Mouse (Mus musculus) gastrocnemius, postnatal 10 days (tissue): ENCODE data around the gene Adipor1. TPM values are rescaled to one million over a fixed set of nuclear protein-coding genes. Genes with fewer than 3 reads are reported as not detected.
A peak's percentile ranks its signal among the peaks of the same experiment; 100 is the strongest.
"Not testable (repeated sequence)": the region's sequence is repeated elsewhere in the genome, so short reads cannot be mapped to it uniquely, and the experiment has no call there.

Experiments used
- DNase-seq: peaks from one replicate; pipeline ENCODE4 v3.0.0; 2021; ENCODE audit warnings: mixed read lengths
- total RNA-seq, 2 experiments: library from RNA; stranded (reverse); gene quantifications; 2 replicates each; pipeline ENCODE4 v1.2.3; 2021

The Adipor1 gene
- total RNA-seq, 2 experiments from 2014 or later: 108 to 117 TPM

- no peak for DNase-seq
These were observed 4.0 kb downstream of the Adipor1 start for GRCm38 (mm10) chr1:134419176-134419575.

- DNase-seq: no peak
These were observed 4.7 kb downstream of the Adipor1 start for GRCm38 (mm10) chr1:134419751-134420458.

GRCm38 (mm10) chr1:134423911-134424310, 8.7 kb downstream of the Adipor1 start:
- no peak for DNase-seq

- no peak for DNase-seq
These were observed 11.1 kb downstream of the Adipor1 start for GRCm38 (mm10) chr1:134426289-134426688.

GRCm38 (mm10) chr1:134433002-134433401, 17.8 kb downstream of the Adipor1 start:
- DNase-seq: no peak

GRCm38 (mm10) chr1:134433473-134433872, 18.3 kb downstream of the Adipor1 start:
- DNase-seq: no peak

GRCm38 (mm10) chr1:134435414-134435813, 20.2 kb downstream of the Adipor1 start:
- DNase-seq: no peak

GRCm38 (mm10) chr1:134440437-134440836, 25.3 kb downstream of the Adipor1 start:
- no peak for DNase-seq

- not testable (repeated sequence) for DNase-seq
These were observed 26.6 kb downstream of the Adipor1 start for GRCm38 (mm10) chr1:134441737-134442136.

GRCm38 (mm10) chr1:134442394-134442793, 27.2 kb downstream of the Adipor1 start:
- DNase-seq: no peak

GRCm38 (mm10) chr1:134443288-134443687, 28.1 kb downstream of the Adipor1 start:
- DNase-seq: not testable (repeated sequence)

GRCm38 (mm10) chr1:134445418-134445817, 30.2 kb downstream of the Adipor1 start:
- DNase-seq: no peak

- not testable (repeated sequence) for DNase-seq
These were observed 33.4 kb downstream of the Adipor1 start for GRCm38 (mm10) chr1:134448537-134448936.

- DNase-seq: no peak
These were observed 35.0 kb downstream of the Adipor1 start for GRCm38 (mm10) chr1:134450201-134450600.

- peak; percentile 24 for DNase-seq
These were observed 35.8 kb downstream of the Adipor1 start for GRCm38 (mm10) chr1:134450986-134451385.

GRCm38 (mm10) chr1:134454904-134455824, 40.0 kb downstream of the Adipor1 start, which contains the start of gene Klhl12:
Klhl12 (plus strand) TSS chr1:134455531.
- peak; percentile 94 for DNase-seq

- DNase-seq: no peak
These were observed 40.9 kb downstream of the Adipor1 start for GRCm38 (mm10) chr1:134456060-134456459.

GRCm38 (mm10) chr1:134458139-134458727, 43.1 kb downstream of the Adipor1 start:
- DNase-seq: no peak

- DNase-seq: no peak
These were observed 45.4 kb downstream of the Adipor1 start for GRCm38 (mm10) chr1:134460294-134461284.
